Mouse (Mus musculus) myocyte (in vitro differentiated cells): ENCODE data around the gene Hist4h4. TPM values are rescaled to one million over a fixed set of nuclear protein-coding genes. Genes with fewer than 3 reads are reported as not detected.

Source experiments
- H3K27me3 ChIP-seq: one replicate; pipeline ENCODE4 v1.6.1; 2011; ENCODE audit not compliant: control insufficient read depth, insufficient read depth, insufficient read length
- H3K36me3 ChIP-seq: one replicate; pipeline ENCODE4 v1.6.1; 2011; ENCODE audit not compliant: control insufficient read depth, insufficient read depth
- H3K4me2 ChIP-seq: one replicate; pipeline ENCODE4 v1.6.1; 2011; ENCODE audit warnings: low read depth, control low read depth
- H3K4me3 ChIP-seq: one replicate; pipeline ENCODE4 v1.5.1; 2011; ENCODE audit warnings: mild to moderate bottlenecking, control low read depth, moderate library complexity
- H3K79me2 ChIP-seq: one replicate; pipeline ENCODE4 v1.6.1; 2011; ENCODE audit not compliant: control insufficient read depth, insufficient read depth
- H3ac ChIP-seq: one replicate; pipeline ENCODE4 v1.6.1; 2011; ENCODE audit not compliant: control insufficient read depth, insufficient read length
- CEBPB ChIP-seq: IDR thresholded peaks from 2 replicates; pipeline ENCODE4 v1.6.1; 2011; ENCODE audit warnings: mild to moderate bottlenecking, moderate library complexity; ENCODE audit not compliant: poor library complexity, insufficient read depth, severe bottlenecking
- E2F4 ChIP-seq: IDR thresholded peaks from one replicate; pipeline ENCODE4 v1.6.1; 2011; ENCODE audit warnings: mild to moderate bottlenecking, control low read depth, moderate library complexity; ENCODE audit not compliant: insufficient read depth
- MAX ChIP-seq: IDR thresholded peaks from one replicate; pipeline ENCODE4 v1.6.1; 2011; ENCODE audit warnings: low read depth, mild to moderate bottlenecking, control low read depth
- MYOD1 ChIP-seq, 3 experiments: IDR thresholded peaks; one replicate each; pipeline ENCODE4 v1.6.1; 2011; ENCODE audit warnings: control low read depth in 2 of 3, low read depth in 2 of 3, mild to moderate bottlenecking in 2 of 3, moderate library complexity in 1 of 3; ENCODE audit not compliant: insufficient read length in 2 of 3, control insufficient read depth in 1 of 3
- MYOG ChIP-seq, 3 experiments: IDR thresholded peaks; one replicate each; pipeline ENCODE4 v1.6.1; 2011; ENCODE audit warnings: control low read depth in 2 of 3, low read depth in 2 of 3, mild to moderate bottlenecking in 2 of 3; ENCODE audit not compliant: insufficient read length in 2 of 3, control insufficient read depth in 1 of 3, insufficient read depth in 1 of 3
- POLR2A ChIP-seq: IDR thresholded peaks from one replicate; pipeline ENCODE4 v1.6.1; 2011; ENCODE audit warnings: low read depth, mild to moderate bottlenecking, control low read depth, moderate library complexity; ENCODE audit not compliant: insufficient read length
- POLR2AphosphoS2 ChIP-seq: IDR thresholded peaks from one replicate; pipeline ENCODE4 v1.6.1; 2011; ENCODE audit warnings: low read depth, control low read depth; ENCODE audit not compliant: insufficient read length
- REST ChIP-seq: IDR thresholded peaks from one replicate; pipeline ENCODE4 v1.6.1; 2011; ENCODE audit warnings: mild to moderate bottlenecking, control low read depth, moderate library complexity; ENCODE audit not compliant: insufficient read depth, insufficient read length
- SRF ChIP-seq: IDR thresholded peaks from one replicate; pipeline ENCODE4 v1.6.1; 2011; ENCODE audit warnings: low read depth; ENCODE audit not compliant: control insufficient read depth, insufficient read length
- TCF12 ChIP-seq: IDR thresholded peaks from one replicate; pipeline ENCODE4 v1.6.1; 2011; ENCODE audit warnings: mild to moderate bottlenecking, control low read depth; ENCODE audit not compliant: poor library complexity, insufficient read depth, severe bottlenecking
- TCF3 ChIP-seq: IDR thresholded peaks from one replicate; pipeline ENCODE4 v1.6.1; 2011; ENCODE audit warnings: low read depth, control low read depth; ENCODE audit not compliant: insufficient read length
- USF1 ChIP-seq: IDR thresholded peaks from one replicate; pipeline ENCODE4 v1.6.1; 2011; ENCODE audit warnings: low read depth, mild to moderate bottlenecking, control low read depth, moderate library complexity
- polyA plus RNA-seq: library from polyadenylated mRNA; unstranded; fragments of >200 nt; fragmentation: generic; extraction: Trizol; gene quantifications from one replicate; pipeline ENCODE4 v1.2.1, GENCODE M21; 2012; ENCODE audit warnings: missing spikeins

Hist4h4 gene
- polyA plus RNA-seq, 1 experiment = 0.31 TPM

DNA sequence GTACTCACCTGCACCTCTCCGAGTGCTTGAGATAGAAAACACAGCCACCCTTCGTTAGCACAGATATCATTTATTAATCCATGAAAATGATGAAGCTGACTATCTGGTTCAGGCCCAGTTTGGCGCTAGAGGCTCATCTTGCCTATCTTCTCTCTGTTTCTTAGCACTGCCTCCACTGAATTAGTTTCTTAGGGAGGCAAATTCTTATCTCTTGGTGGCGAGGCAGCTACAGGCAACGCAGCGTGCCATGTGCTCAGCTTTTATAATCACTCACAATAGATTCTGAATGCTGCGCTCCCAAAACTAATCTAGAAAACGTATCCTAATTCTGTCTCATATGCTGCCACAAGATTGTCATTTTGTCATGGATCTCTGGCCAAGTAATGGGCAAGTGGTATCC, 44.2 kb upstream of the Hist4h4 start:
- H3K4me3 ChIP-seq = no peak overlapping the region
- TF ChIP-seq MAX = no peak
- TF ChIP-seq SRF = no peak
- no peak for TF ChIP-seq USF1
- TF ChIP-seq MYOG (IDR thresholded peaks at IDR 0.05; ENCODE audit: control insufficient read depth in 1 of 3, insufficient read depth in 1 of 3, insufficient read length in 2 of 3, low read depth in 2 of 3) = no peak
- TF ChIP-seq TCF3 = no peak
- TF ChIP-seq POLR2A = no peak
- TF ChIP-seq TCF12 = no peak
- TF ChIP-seq E2F4 = no peak
- no peak for TF ChIP-seq REST
- no peak for TF ChIP-seq POLR2AphosphoS2
- TF ChIP-seq MYOD1 (IDR thresholded peaks at IDR 0.05; ENCODE audit: control insufficient read depth in 1 of 3, insufficient read length in 2 of 3, low read depth in 2 of 3) = no peak
- no peak for TF ChIP-seq CEBPB
- H3ac ChIP-seq = no peak overlapping the region

GRCm38 (mm10) chr6:136847790-136848189, 43.6 kb upstream of the Hist4h4 start:
- H3K79me2 ChIP-seq = no peaks in the 10 kb centered on the region
- no peak overlapping the region for H3ac ChIP-seq
- no peak overlapping the region for H3K4me3 ChIP-seq
- H3K27me3 ChIP-seq = no peaks in the 10 kb centered on the region
- no peak overlapping the region for H3K4me2 ChIP-seq
- H3K36me3 ChIP-seq = no peaks in the 10 kb centered on the region
- TF ChIP-seq REST (no peak), MYOD1 (IDR thresholded peaks at IDR 0.05; ENCODE audit: control insufficient read depth in 1 of 3, insufficient read length in 2 of 3, low read depth in 2 of 3) (peak in 1 of 3 experiments; percentile 16), USF1 (no peak), MYOG (IDR thresholded peaks at IDR 0.05; ENCODE audit: control insufficient read depth in 1 of 3, insufficient read depth in 1 of 3, insufficient read length in 2 of 3, low read depth in 2 of 3) (no peak)

More for the DNA sequence above, 44.2 kb upstream of the Hist4h4 start:
- no peaks in the 10 kb centered on the region for H3K27me3 ChIP-seq
- no peaks in the 10 kb centered on the region for H3K36me3 ChIP-seq
- H3K4me2 ChIP-seq = no peak overlapping the region
- H3K79me2 ChIP-seq = no peaks in the 10 kb centered on the region

- Histone ChIP-seq H3K4me3 (no peak overlapping the region), H3K79me2 (no peaks in the 10 kb centered on the region), H3K4me2 (no peak overlapping the region), H3K36me3 (no peaks in the 10 kb centered on the region), H3K27me3 (no peaks in the 10 kb centered on the region), H3ac (no peak overlapping the region)
- no peak for TF ChIP-seq SRF
- TF ChIP-seq POLR2AphosphoS2 = no peak
- TF ChIP-seq REST = no peak
- TF ChIP-seq USF1 = no peak
- TF ChIP-seq MAX = no peak
- TF ChIP-seq TCF12 = no peak
- TF ChIP-seq CEBPB = no peak
- TF ChIP-seq POLR2A = no peak
- no peak for TF ChIP-seq MYOD1 (IDR thresholded peaks at IDR 0.05; ENCODE audit: control insufficient read depth in 1 of 3, insufficient read length in 2 of 3, low read depth in 2 of 3)
- no peak for TF ChIP-seq MYOG (IDR thresholded peaks at IDR 0.05; ENCODE audit: control insufficient read depth in 1 of 3, insufficient read depth in 1 of 3, insufficient read length in 2 of 3, low read depth in 2 of 3)
- no peak for TF ChIP-seq E2F4
Observed at GRCm38 (mm10) chr6:136847267-136847666, 43.1 kb upstream of the Hist4h4 start.

DNA sequence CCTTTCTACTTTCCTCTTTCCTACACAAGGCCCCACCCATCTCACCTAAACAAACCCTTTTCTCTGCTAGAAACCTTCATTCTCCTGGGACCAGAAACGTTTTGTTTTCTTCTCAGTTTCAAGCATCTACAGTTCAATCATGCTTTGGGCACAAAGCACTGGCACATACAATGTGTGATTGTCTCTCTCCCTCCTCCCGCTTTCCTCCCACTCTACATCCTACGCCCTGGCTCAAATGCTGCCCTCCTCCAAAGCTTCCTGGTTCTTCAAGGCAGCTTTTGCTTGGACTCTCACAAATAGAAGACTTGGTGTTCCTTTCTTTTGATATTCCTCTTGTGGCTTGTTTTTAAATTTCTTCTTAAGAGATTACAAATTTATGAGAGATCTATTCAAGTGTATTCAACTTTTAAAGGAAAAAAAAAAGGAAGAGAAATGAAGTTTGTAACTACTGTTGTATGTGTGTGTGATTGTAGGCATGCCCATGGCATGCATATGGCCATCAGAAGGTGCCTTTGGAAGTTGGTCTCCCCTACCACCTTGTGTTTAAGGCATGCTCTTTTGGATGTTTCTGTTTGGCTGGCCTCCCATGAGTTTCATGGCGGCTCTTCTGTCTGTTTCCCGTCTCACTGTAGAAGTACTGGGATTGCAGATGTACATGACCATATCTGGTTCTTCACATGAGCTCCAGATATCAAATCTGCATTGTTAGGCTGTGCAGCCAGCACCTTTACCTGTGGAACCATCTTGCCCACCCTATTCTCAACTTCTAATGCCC, 41.7 kb upstream of the Hist4h4 start:
- H3K4me2 ChIP-seq = no peak overlapping the region
- no peaks in the 10 kb centered on the region for H3K36me3 ChIP-seq
- no peaks in the 10 kb centered on the region for H3K79me2 ChIP-seq
- H3ac ChIP-seq = no peak overlapping the region
- no peak for TF ChIP-seq SRF
- no peak for TF ChIP-seq CEBPB
- TF ChIP-seq MYOD1 (IDR thresholded peaks at IDR 0.05; ENCODE audit: control insufficient read depth in 1 of 3, insufficient read length in 2 of 3, low read depth in 2 of 3) = no peak
- no peak for TF ChIP-seq REST
- TF ChIP-seq MYOG (IDR thresholded peaks at IDR 0.05; ENCODE audit: control insufficient read depth in 1 of 3, insufficient read depth in 1 of 3, insufficient read length in 2 of 3, low read depth in 2 of 3) = no peak
- no peak for TF ChIP-seq E2F4
- TF ChIP-seq POLR2A = no peak
- H3K4me3 ChIP-seq = no peak overlapping the region
- H3K27me3 ChIP-seq = no peaks in the 10 kb centered on the region

DNA sequence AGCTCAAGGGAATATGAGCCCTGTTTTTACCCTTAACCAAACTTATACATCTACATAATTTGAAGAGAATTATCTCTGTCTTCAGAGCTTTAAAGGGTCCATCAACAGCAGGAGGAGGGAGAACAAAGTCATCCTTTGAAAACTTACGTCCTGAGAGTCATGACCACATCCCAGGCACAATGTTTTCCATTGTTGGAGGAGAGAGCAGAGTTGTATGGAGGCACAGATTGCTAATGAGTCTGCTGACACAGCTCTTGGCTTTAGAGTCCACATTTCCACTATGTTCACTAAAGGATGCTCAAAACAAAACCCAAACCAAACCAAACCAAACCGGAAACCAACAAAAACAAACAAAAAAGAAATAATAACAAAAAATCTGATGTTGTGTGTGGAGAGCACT, 40.7 kb upstream of the Hist4h4 start:
- no peaks in the 10 kb centered on the region for H3K27me3 ChIP-seq
- H3K4me3 ChIP-seq = no peak overlapping the region
- no peaks in the 10 kb centered on the region for H3K79me2 ChIP-seq
- no peaks in the 10 kb centered on the region for H3K36me3 ChIP-seq
- H3K4me2 ChIP-seq = no peak overlapping the region
- no peak overlapping the region for H3ac ChIP-seq
- TF ChIP-seq MAX (no peak), MYOD1 (IDR thresholded peaks at IDR 0.05; ENCODE audit: control insufficient read depth in 1 of 3, insufficient read length in 2 of 3, low read depth in 2 of 3) (no peak), E2F4 (no peak), SRF (no peak), TCF3 (no peak), CEBPB (no peak), MYOG (IDR thresholded peaks at IDR 0.05; ENCODE audit: control insufficient read depth in 1 of 3, insufficient read depth in 1 of 3, insufficient read length in 2 of 3, low read depth in 2 of 3) (no peak), TCF12 (no peak), REST (no peak), USF1 (no peak), POLR2A (no peak), POLR2AphosphoS2 (no peak)
